8 mouse cellular contexts compared by ENCODE assay signal in genomic region chr12:83578896-83579569, GRCm38 (mm10). TPM values are rescaled to one million over a fixed set of nuclear protein-coding genes. Genes with fewer than 3 reads are reported as not detected.
A peak's percentile ranks its signal among the peaks of the same experiment; 100 is the strongest.
DNase-seq lines count a peak whose midpoint lies in the region; ATAC-seq and TF ChIP-seq lines count a peak whose summit lies in the region.

No protein-coding gene starts in this region.

- no peak overlapping the region for H3K27ac ChIP-seq in kidney, embryonic 16.5 days (ENCODE audit: low read length)
- H3K27ac ChIP-seq in intestine, embryonic 14.5 days (ENCODE audit: low read depth), result peak overlapping the region; percentile 52; the same call in 1 of the 2 replicates
- no peak overlapping the region for H3K27ac ChIP-seq in hindbrain, postnatal 0 days

- intact Hi-C loops in left cerebral cortex, postnatal 10 days (cut with DNase I), result no loop called here

- H3K9me3 ChIP-seq in kidney, embryonic 16.5 days (ENCODE audit: low read length), result no peaks in the 10 kb centered on the region
- H3K9me3 ChIP-seq in intestine, embryonic 14.5 days (ENCODE audit: control insufficient read depth, low read length), result no peaks in the 10 kb centered on the region
- H3K9me3 ChIP-seq in hindbrain, postnatal 0 days (ENCODE audit: low read length), result no peaks in the 10 kb centered on the region

- TF ChIP-seq CTCF in hindbrain, postnatal 0 days (IDR thresholded peaks at IDR 0.05; ENCODE audit: low read depth), result no peak

- H3K27me3 ChIP-seq in kidney, embryonic 16.5 days (ENCODE audit: insufficient read depth, low read length), result no peaks in the 10 kb centered on the region
- H3K27me3 ChIP-seq in intestine, embryonic 14.5 days (replicated peaks; ENCODE audit: control insufficient read depth, insufficient read depth, low read length), result no peaks in the 10 kb centered on the region
- no peaks in the 10 kb centered on the region for H3K27me3 ChIP-seq in hindbrain, postnatal 0 days (ENCODE audit: insufficient read depth, low read length)

- peaks cover 27% of the 10 kb centered on the region for H3K36me3 ChIP-seq in kidney, embryonic 16.5 days (ENCODE audit: insufficient read depth, low read length)
- H3K36me3 ChIP-seq in intestine, embryonic 14.5 days (ENCODE audit: control insufficient read depth, insufficient read depth, low read length), result peaks cover 24% of the 10 kb centered on the region
- H3K36me3 ChIP-seq in hindbrain, postnatal 0 days (ENCODE audit: insufficient read depth, low read length), result peaks cover 9% of the 10 kb centered on the region

- no peak overlapping the region for H3K9ac ChIP-seq in kidney, embryonic 16.5 days (replicated peaks; ENCODE audit: low read length)
- no peak overlapping the region for H3K9ac ChIP-seq in intestine, embryonic 14.5 days (ENCODE audit: low read length)
- H3K9ac ChIP-seq in hindbrain, postnatal 0 days (replicated peaks; ENCODE audit: low read length), result no peak overlapping the region

- H3K4me3 ChIP-seq in kidney, embryonic 16.5 days (ENCODE audit: low read length), result no peak overlapping the region
- no peak overlapping the region for H3K4me3 ChIP-seq in intestine, embryonic 14.5 days (ENCODE audit: low read depth, low read length)
- H3K4me3 ChIP-seq in hindbrain, postnatal 0 days (ENCODE audit: low read length), result no peak overlapping the region

- 63% methylated on average over 3 of the region's 3 CpGs for WGBS in kidney, embryonic 16.5 days
- WGBS in intestine, embryonic 14.5 days, result 45% methylated on average over 3 of the region's 3 CpGs
- WGBS in hindbrain, postnatal 0 days, result 34% methylated on average over 3 of the region's 3 CpGs

- no peak overlapping the region for H3K4me2 ChIP-seq in kidney, embryonic 16.5 days (replicated peaks; ENCODE audit: low read depth, low read length)
- H3K4me2 ChIP-seq in intestine, embryonic 14.5 days (ENCODE audit: low read length), result no peak overlapping the region
- H3K4me2 ChIP-seq in hindbrain, postnatal 0 days (ENCODE audit: low read depth, low read length), result no peak overlapping the region

- peaks cover 2% of the 10 kb centered on the region; the same call in 1 of the 2 replicates for H3K4me1 ChIP-seq in kidney, embryonic 16.5 days (ENCODE audit: insufficient read depth, low read length)
- 0 out of 2 replicates have a peak, but pooled peaks cover 3% of the 10 kb centered on the region for H3K4me1 ChIP-seq in intestine, embryonic 14.5 days (replicated peaks; ENCODE audit: control insufficient read depth, insufficient read depth, low read length)
- no peaks in the 10 kb centered on the region for H3K4me1 ChIP-seq in hindbrain, postnatal 0 days (ENCODE audit: insufficient read depth, low read length)

- peak; percentile 82 for DNase-seq in kidney, adult 11 months
- peak; percentile 57 for DNase-seq in adrenal gland, postnatal 14 days
- DNase-seq in intestine, embryonic 14.5 days (ENCODE audit: low spot score), result no peak
- peak; percentile 57 for DNase-seq in skeletal muscle tissue, adult 2 months (ENCODE audit: low read depth, low spot score)
- DNase-seq in left cerebral cortex, postnatal 10 days (ENCODE audit: extremely low spot score in 1 of 2, low spot score in 2 of 2), result no peak
- DNase-seq in layer of hippocampus, adult 9-11 months, result no peak
- no peak for DNase-seq in hindbrain, postnatal 0 days (ENCODE audit: low spot score)

- no peak for ATAC-seq in kidney, embryonic 16.5 days (ENCODE audit: low FRiP score, low TSS enrichment)
- ATAC-seq in intestine, embryonic 14.5 days (replicated peaks; ENCODE audit: low FRiP score, low TSS enrichment, low read depth), result peak; percentile 76
- no peak for ATAC-seq in hindbrain, postnatal 0 days

RNA-seq across cellular contexts. Expression of gene Zfyve1, which starts 18.0 kb away (rescaled TPM):
- polyA plus RNA-seq in kidney, embryonic 16.5 days (2015; fragmentation: Nextera tagmentation; extraction: Ambion mirVana), result 20.8 and 23.6 TPM in 2 replicates
- 33.6 and 35.6 TPM in 2 replicates for total RNA-seq in adrenal gland, postnatal 14 days (2021)
- 14.0 and 16.7 TPM in 2 replicates for polyA plus RNA-seq in intestine, embryonic 14.5 days (2014; fragmentation: Nextera tagmentation; extraction: Ambion mirVana)
- total RNA-seq in left cerebral cortex, postnatal 10 days (2021), result 10 to 100 TPM; 37.2 to 40.3 TPM
- 33.2 and 36.5 TPM in 2 replicates for total RNA-seq in hindbrain, postnatal 0 days (2014; rRNA removed)
- 14.4 and 14.8 TPM in 2 replicates for polyA plus RNA-seq in hindbrain, postnatal 0 days (2015; fragmentation: Nextera tagmentation; extraction: Ambion mirVana)

RNA-seq across cellular contexts. Expression of gene Rbm25, which starts 52.0 kb away (rescaled TPM):
- 223 and 269 TPM in 2 replicates for polyA plus RNA-seq in kidney, embryonic 16.5 days (2015; fragmentation: Nextera tagmentation; extraction: Ambion mirVana)
- total RNA-seq in adrenal gland, postnatal 14 days (2021), result 103 and 128 TPM in 2 replicates
- polyA plus RNA-seq in intestine, embryonic 14.5 days (2014; fragmentation: Nextera tagmentation; extraction: Ambion mirVana), result 232 and 252 TPM in 2 replicates
- 100 to 1,000 TPM; 124 to 131 TPM for total RNA-seq in left cerebral cortex, postnatal 10 days (2021)
- 54.1 and 65.1 TPM in 2 replicates for total RNA-seq in hindbrain, postnatal 0 days (2014; rRNA removed)
- 230 and 235 TPM in 2 replicates for polyA plus RNA-seq in hindbrain, postnatal 0 days (2015; fragmentation: Nextera tagmentation; extraction: Ambion mirVana)

RNA-seq across cellular contexts. Expression of gene Dcaf4, which starts 58.8 kb away (rescaled TPM):
- polyA plus RNA-seq in kidney, embryonic 16.5 days (2015; fragmentation: Nextera tagmentation; extraction: Ambion mirVana), result 30.1 and 31.7 TPM in 2 replicates
- 45.2 and 45.4 TPM in 2 replicates for total RNA-seq in adrenal gland, postnatal 14 days (2021)
- polyA plus RNA-seq in intestine, embryonic 14.5 days (2014; fragmentation: Nextera tagmentation; extraction: Ambion mirVana), result 31.5 and 33.2 TPM in 2 replicates
- total RNA-seq in left cerebral cortex, postnatal 10 days (2021), result 10 to 100 TPM; 28.7 to 32.3 TPM
- 45.0 and 55.6 TPM in 2 replicates for total RNA-seq in hindbrain, postnatal 0 days (2014; rRNA removed)
- polyA plus RNA-seq in hindbrain, postnatal 0 days (2015; fragmentation: Nextera tagmentation; extraction: Ambion mirVana), result 34.5 and 36.9 TPM in 2 replicates

Comparison
In these comparisons a context has a peak if more than half of its experiments do, and no peak if none do; other contexts are left out.
1. DNase-seq: peak in kidney, adult 11 months (single experiment), adrenal gland, postnatal 14 days (single experiment) and skeletal muscle tissue, adult 2 months (single experiment); none in intestine, embryonic 14.5 days (single experiment), left cerebral cortex, postnatal 10 days (0 of 2), layer of hippocampus, adult 9-11 months (single experiment) and hindbrain, postnatal 0 days (single experiment).